Mouse (Mus musculus): ENCODE measurements at regions not wholly inside any gene's neighbourhood (a gene's known extent, or its start where the extent isn't known, plus 50 kb on each side); places are given as distances from the start of the nearest gene placed in this dataset.

DNA sequence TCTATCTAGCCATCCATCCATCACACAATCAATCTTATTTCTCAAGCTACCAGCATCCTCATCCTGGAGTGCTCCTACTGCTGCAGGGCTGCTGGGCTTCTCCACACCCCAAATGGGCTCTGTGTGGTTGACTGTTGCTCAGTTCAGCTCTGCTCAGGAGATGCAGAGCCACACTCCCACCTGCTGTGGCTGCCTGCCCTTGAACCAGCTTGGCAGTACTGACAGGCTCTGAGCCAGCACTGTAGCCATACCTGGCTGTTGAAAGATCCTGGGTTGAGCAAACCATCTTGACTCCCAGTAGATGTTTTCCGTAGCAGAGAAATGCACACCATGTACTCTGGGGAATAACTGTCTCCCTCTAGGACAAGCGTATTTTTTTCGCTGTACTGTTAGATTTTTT is 392.6 kb downstream of the Matn1 start:
- no peaks in the 10 kb centered on the region for H3K36me3 ChIP-seq (replicated peaks in 1 of 2; ENCODE audit: control insufficient read depth in 1 of 2, insufficient read depth in 1 of 2, low read length in 1 of 2)
- H3K79me2 ChIP-seq (replicated peaks; ENCODE audit: control insufficient read depth, extremely low read depth, insufficient read depth, poor library complexity, severe bottlenecking): no peaks in the 10 kb centered on the region
- 0 out of 4 replicates have a peak, but pooled peaks cover 0 to 3% of the 10 kb centered on the region in 2 experiments for H3K4me1 ChIP-seq (ENCODE audit: control insufficient read depth in 1 of 2, insufficient read depth in 2 of 2)
- peaks cover 50% of the 10 kb centered on the region for H3K27me3 ChIP-seq (replicated peaks)
- dilution Hi-C loops (cut with MboI; ENCODE audit: extremely low pct_ligation_motif_present, extremely low pct_unique_long_range_greater_than_20kb, low sequenced_read_pairs) (no loop called here), in situ Hi-C loops (cut with MboI; ENCODE audit: low pct_ligation_motif_present, low pct_unique_long_range_greater_than_20kb, low sequenced_read_pairs) (no loop called here)
- TF ChIP-seq SIN3A (IDR thresholded peaks at IDR 0.05; ENCODE audit: low read length) (no peak), HCFC1 (IDR thresholded peaks at IDR 0.05; ENCODE audit: low read depth, low read length) (no peak), GABPA (IDR thresholded peaks at IDR 0.05; ENCODE audit: insufficient replicate concordance, low read depth, low read length) (no peak), CTCF (conservative IDR thresholded peaks at IDR 0.05 in 1 of 2, IDR thresholded peaks at IDR 0.05 in 1 of 2; ENCODE audit: low read depth in 2 of 2, low read length in 2 of 2) (no peak), RCOR1 (conservative IDR thresholded peaks at IDR 0.05; ENCODE audit: low read depth, low read length) (no peak), MYC (IDR thresholded peaks at IDR 0.05; ENCODE audit: low read depth, low read length) (no peak), NELFE (IDR thresholded peaks at IDR 0.05; ENCODE audit: low read depth, low read length) (no peak), EP300 (IDR thresholded peaks at IDR 0.05; ENCODE audit: low read length) (no peak), RAD21 (IDR thresholded peaks at IDR 0.05; ENCODE audit: low read depth, low read length) (no peak), TBP (conservative IDR thresholded peaks at IDR 0.05; ENCODE audit: low read depth, low read length) (no peak), POLR2AphosphoS2 (IDR thresholded peaks at IDR 0.05; ENCODE audit: low read depth, low read length) (no peak), USF1 (IDR thresholded peaks at IDR 0.05; ENCODE audit: low read depth, low read length) (no peak), CHD2 (IDR thresholded peaks at IDR 0.05; ENCODE audit: low read length) (no peak), TCF12 (IDR thresholded peaks at IDR 0.05; ENCODE audit: low read depth, low read length) (no peak), POLR2A (IDR thresholded peaks at IDR 0.05; ENCODE audit: low read depth, low read length) (no peak), IRF4 (IDR thresholded peaks at IDR 0.05; ENCODE audit: low read depth, low read length) (no peak), UBTF (IDR thresholded peaks at IDR 0.05; ENCODE audit: low read depth, low read length) (no peak), MEF2A (IDR thresholded peaks at IDR 0.05; ENCODE audit: borderline replicate concordance, low read depth, low read length) (no peak)
- H3K4me3 ChIP-seq (replicated peaks in 1 of 3; ENCODE audit: low read depth in 2 of 3, low read length in 2 of 3, poor library complexity in 1 of 3): no peak overlapping the region
- no peak overlapping the region for H3K27ac ChIP-seq (ENCODE audit: insufficient read depth, low read depth)
- H3K9me3 ChIP-seq (replicated peaks; ENCODE audit: low read length): peaks cover 4% of the 10 kb centered on the region
- DNase-seq (ENCODE audit: extremely low read depth): no peak
- H3K4me2 ChIP-seq (ENCODE audit: insufficient read depth, low read depth, poor library complexity, severe bottlenecking): no peak overlapping the region
- no peak overlapping the region for H3K9ac ChIP-seq (ENCODE audit: insufficient read depth, low read depth)

DNA sequence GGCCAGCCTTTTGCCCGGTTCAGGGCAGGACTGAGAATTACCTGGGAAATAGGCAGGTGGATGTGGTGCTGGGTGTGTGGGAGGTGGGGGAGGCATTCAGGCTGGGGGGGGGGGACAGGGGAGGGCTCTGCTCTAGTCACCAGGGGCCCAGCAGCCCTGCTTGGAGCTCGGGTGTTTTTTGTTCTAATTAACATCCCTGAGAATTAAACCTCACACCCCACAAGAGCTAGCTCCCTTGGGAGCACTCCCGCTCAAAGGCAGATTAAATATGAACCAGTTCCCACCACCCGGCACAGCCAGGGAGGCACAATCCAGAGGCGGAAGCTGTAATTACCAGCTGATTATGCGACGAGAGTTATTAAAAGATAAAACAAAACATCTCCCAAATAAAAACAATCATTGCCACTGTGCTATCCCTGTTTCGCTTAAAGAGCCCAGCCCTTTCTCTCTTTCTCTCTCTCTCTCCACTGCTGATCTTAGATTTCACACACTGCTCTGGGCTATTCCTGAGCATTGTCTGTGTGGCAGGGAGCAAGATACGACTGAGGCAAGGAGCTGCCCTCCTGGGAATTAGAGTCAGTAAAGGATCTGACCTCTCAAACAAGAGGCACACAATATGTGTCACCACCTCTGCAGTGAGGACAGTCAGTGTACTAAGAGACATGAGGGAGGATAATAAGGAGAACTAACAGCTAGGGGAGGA is 397.0 kb downstream of the Matn1 start:
- Histone ChIP-seq H3K4me3 (replicated peaks in 1 of 3; ENCODE audit: low read depth in 2 of 3, low read length in 2 of 3, poor library complexity in 1 of 3) (no peak overlapping the region), H3K4me2 (ENCODE audit: insufficient read depth, low read depth, poor library complexity, severe bottlenecking) (no peak overlapping the region), H3K79me2 (replicated peaks; ENCODE audit: control insufficient read depth, extremely low read depth, insufficient read depth, poor library complexity, severe bottlenecking) (no peaks in the 10 kb centered on the region), H3K9me3 (replicated peaks; ENCODE audit: low read length) (peaks cover 4% of the 10 kb centered on the region), H3K27ac (ENCODE audit: insufficient read depth, low read depth) (no peak overlapping the region), H3K9ac (ENCODE audit: insufficient read depth, low read depth) (no peak overlapping the region), H3K27me3 (replicated peaks) (peaks cover 48% of the 10 kb centered on the region), H3K4me1 (ENCODE audit: control insufficient read depth in 1 of 2, insufficient read depth in 2 of 2) (peaks cover 0 to 6% of the 10 kb centered on the region in 2 experiments; a peak in 2 of 4 replicates), H3K36me3 (replicated peaks in 1 of 2; ENCODE audit: control insufficient read depth in 1 of 2, insufficient read depth in 1 of 2, low read length in 1 of 2) (no peaks in the 10 kb centered on the region)
- dilution Hi-C loops (cut with MboI; ENCODE audit: extremely low pct_ligation_motif_present, extremely low pct_unique_long_range_greater_than_20kb, low sequenced_read_pairs): no loop called here
- TF ChIP-seq ZC3H11A (IDR thresholded peaks at IDR 0.05; ENCODE audit: low read depth, low read length) (no peak), ELF1 (IDR thresholded peaks at IDR 0.05; ENCODE audit: low read depth, low read length) (no peak), PAX5 (IDR thresholded peaks at IDR 0.05; ENCODE audit: low read length) (no peak), JUN (IDR thresholded peaks at IDR 0.05; ENCODE audit: insufficient read depth, low read depth, low read length) (no peak), USF1 (IDR thresholded peaks at IDR 0.05; ENCODE audit: low read depth, low read length) (no peak), USF2 (conservative IDR thresholded peaks at IDR 0.05; ENCODE audit: low read depth, low read length) (no peak), ETS1 (conservative IDR thresholded peaks at IDR 0.05; ENCODE audit: low read depth, low read length) (no peak), IRF4 (IDR thresholded peaks at IDR 0.05; ENCODE audit: low read depth, low read length) (no peak), CHD2 (IDR thresholded peaks at IDR 0.05; ENCODE audit: low read length) (no peak)
- no peak for DNase-seq (ENCODE audit: extremely low read depth)
- in situ Hi-C loops (cut with MboI; ENCODE audit: low pct_ligation_motif_present, low pct_unique_long_range_greater_than_20kb, low sequenced_read_pairs): no loop called here

All from CH12.LX (cell line).